Mouse (Mus musculus): ENCODE data around the gene Dnajc16.
A peak's percentile ranks its signal among the peaks of the same experiment; 100 is the strongest.

Dnajc16 gene

GRCm38 (mm10) chr4:141724594-141724993 lies 66.1 kb downstream of the Dnajc16 start:
- no peak for DNase-seq (ENCODE audit: low spot score)

- no peak for DNase-seq (ENCODE audit: low spot score)
These were observed 67.1 kb downstream of the Dnajc16 start for GRCm38 (mm10) chr4:141723673-141724068.

- DNase-seq (ENCODE audit: low spot score) = peak; percentile 93
These were observed 67.7 kb downstream of the Dnajc16 start, which contains the start of gene Ddi2 for GRCm38 (mm10) chr4:141722731-141723672. Gene Ddi2 (minus strand): TSS chr4:141723419.

- DNase-seq (ENCODE audit: low spot score) = no peak
These were observed 68.8 kb downstream of the Dnajc16 start for GRCm38 (mm10) chr4:141721961-141722360.

GRCm38 (mm10) chr4:141720761-141721523 lies 69.8 kb downstream of the Dnajc16 start:
- no peak for DNase-seq (ENCODE audit: low spot score)

GRCm38 (mm10) chr4:141719304-141719703 lies 71.4 kb downstream of the Dnajc16 start:
- DNase-seq (ENCODE audit: low spot score) = no peak

- DNase-seq (ENCODE audit: low spot score) = no peak
These were observed 73.1 kb downstream of the Dnajc16 start for GRCm38 (mm10) chr4:141717633-141718032.

GRCm38 (mm10) chr4:141715027-141715426 lies 75.7 kb downstream of the Dnajc16 start:
- DNase-seq (ENCODE audit: low spot score) = no peak

GRCm38 (mm10) chr4:141713598-141714142 lies 77.1 kb downstream of the Dnajc16 start:
- DNase-seq (ENCODE audit: low spot score) = no peak

- no peak for DNase-seq (ENCODE audit: low spot score)
These were observed 79.5 kb downstream of the Dnajc16 start for GRCm38 (mm10) chr4:141711250-141711649.

Data from testis, postnatal 10 days (tissue).